Mouse (Mus musculus): ENCODE results near the gene Gabarap. TPM values are rescaled to one million over a fixed set of nuclear protein-coding genes. Genes with fewer than 3 reads are reported as not detected.
A peak's percentile ranks its signal among the peaks of the same experiment; 100 is the strongest.

Gabarap gene
- polyA plus RNA-seq, 1 experiment from 2014 or later, result 536 TPM

GRCm38 (mm10) chr11:69966860-69967517 lies 24.0 kb upstream of the Gabarap start:
- H3K4me2 ChIP-seq (ENCODE audit: low read depth, low read length), result peak overlapping the region; percentile 60
- whole genome bisulfite sequencing, result 33% methylated on average over 17 of the region's 17 CpGs
- H3K27ac ChIP-seq (ENCODE audit: low read length), result peak overlapping the region; percentile 86
- peaks cover 21% of the 10 kb centered on the region for H3K36me3 ChIP-seq (ENCODE audit: control insufficient read depth, insufficient read depth, low read length)
- H3K27me3 ChIP-seq (ENCODE audit: control insufficient read depth, insufficient read depth, low read depth, low read length), result peaks cover 37% of the 10 kb centered on the region
- peak overlapping the region; percentile 60 for H3K4me3 ChIP-seq (ENCODE audit: low read length)
- H3K9me3 ChIP-seq (ENCODE audit: control insufficient read depth, low read length), result no peaks in the 10 kb centered on the region
- peaks cover 8% of the 10 kb centered on the region for H3K4me1 ChIP-seq (replicated peaks; ENCODE audit: control insufficient read depth, insufficient read depth, low read length)
- ATAC-seq (ENCODE audit: low read depth), result no peak
- H3K9ac ChIP-seq (ENCODE audit: low read length), result peak overlapping the region; percentile 73

- WGBS, result 64% methylated on average over 4 of the region's 4 CpGs
- H3K27me3 ChIP-seq (ENCODE audit: control insufficient read depth, insufficient read depth, low read depth, low read length), result peaks cover 34% of the 10 kb centered on the region
- no peak overlapping the region for H3K4me3 ChIP-seq (ENCODE audit: low read length)
- H3K9ac ChIP-seq (ENCODE audit: low read length), result no peak overlapping the region
- no peak overlapping the region for H3K27ac ChIP-seq (ENCODE audit: low read length)
- H3K4me2 ChIP-seq (ENCODE audit: low read depth, low read length), result no peak overlapping the region
- no peak for ATAC-seq (ENCODE audit: low read depth)
- peaks cover 26% of the 10 kb centered on the region for H3K36me3 ChIP-seq (ENCODE audit: control insufficient read depth, insufficient read depth, low read length)
- H3K9me3 ChIP-seq (ENCODE audit: control insufficient read depth, low read length), result no peaks in the 10 kb centered on the region
- peaks cover 8% of the 10 kb centered on the region for H3K4me1 ChIP-seq (replicated peaks; ENCODE audit: control insufficient read depth, insufficient read depth, low read length)
Observed at GRCm38 (mm10) chr11:69968793-69969192, 22.1 kb upstream of the Gabarap start.

GRCm38 (mm10) chr11:69970222-69970621 lies 20.7 kb upstream of the Gabarap start:
- Histone ChIP-seq H3K27ac (ENCODE audit: low read length) (no peak overlapping the region), H3K4me3 (ENCODE audit: low read length) (no peak overlapping the region), H3K4me1 (replicated peaks; ENCODE audit: control insufficient read depth, insufficient read depth, low read length) (peaks cover 8% of the 10 kb centered on the region), H3K27me3 (ENCODE audit: control insufficient read depth, insufficient read depth, low read depth, low read length) (peaks cover 19% of the 10 kb centered on the region), H3K36me3 (ENCODE audit: control insufficient read depth, insufficient read depth, low read length) (peaks cover 34% of the 10 kb centered on the region), H3K9me3 (ENCODE audit: control insufficient read depth, low read length) (no peaks in the 10 kb centered on the region), H3K9ac (ENCODE audit: low read length) (no peak overlapping the region), H3K4me2 (ENCODE audit: low read depth, low read length) (no peak overlapping the region)
- ATAC-seq (ENCODE audit: low read depth), result no peak
- 78% methylated on average over 6 of the region's 6 CpGs for WGBS

- Histone ChIP-seq H3K4me2 (ENCODE audit: low read depth, low read length) (no peak overlapping the region), H3K27me3 (ENCODE audit: control insufficient read depth, insufficient read depth, low read depth, low read length) (peaks cover 14% of the 10 kb centered on the region), H3K36me3 (ENCODE audit: control insufficient read depth, insufficient read depth, low read length) (peaks cover 34% of the 10 kb centered on the region), H3K9me3 (ENCODE audit: control insufficient read depth, low read length) (no peaks in the 10 kb centered on the region), H3K27ac (ENCODE audit: low read length) (no peak overlapping the region), H3K4me1 (replicated peaks; ENCODE audit: control insufficient read depth, insufficient read depth, low read length) (peaks cover 8% of the 10 kb centered on the region), H3K4me3 (ENCODE audit: low read length) (no peak overlapping the region), H3K9ac (ENCODE audit: low read length) (no peak overlapping the region)
- ATAC-seq (ENCODE audit: low read depth), result no peak
- WGBS, result 55% methylated on average over 3 of the region's 3 CpGs
Observed at GRCm38 (mm10) chr11:69970775-69971174, 20.2 kb upstream of the Gabarap start.

DNA sequence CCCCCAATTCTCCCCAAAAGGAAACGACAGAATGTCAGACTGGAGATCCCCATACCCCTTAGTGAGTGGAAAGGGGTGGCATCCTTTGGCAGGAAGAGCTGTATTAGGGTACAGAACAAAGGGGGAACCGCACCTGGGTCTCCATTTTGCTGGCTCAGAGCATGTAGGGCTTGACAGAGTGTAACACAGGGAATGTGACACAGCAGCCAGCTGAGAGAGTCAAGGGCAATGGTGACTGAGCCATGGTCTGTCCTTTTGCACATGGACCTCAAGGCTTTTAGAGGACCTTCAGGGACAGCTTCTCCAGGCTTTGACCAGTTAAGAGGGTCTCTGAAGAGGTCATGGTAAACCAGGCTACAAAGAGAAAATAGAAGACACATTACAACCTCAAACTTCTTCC lies 16.0 kb upstream of the Gabarap start:
- 86% methylated on average over 2 of the region's 2 CpGs for WGBS
- Histone ChIP-seq H3K9me3 (ENCODE audit: control insufficient read depth, low read length) (no peaks in the 10 kb centered on the region), H3K4me3 (ENCODE audit: low read length) (no peak overlapping the region), H3K4me2 (ENCODE audit: low read depth, low read length) (no peak overlapping the region), H3K9ac (ENCODE audit: low read length) (no peak overlapping the region), H3K4me1 (replicated peaks; ENCODE audit: control insufficient read depth, insufficient read depth, low read length) (peaks cover 6% of the 10 kb centered on the region; the same call in 1 of the 2 replicates), H3K27me3 (ENCODE audit: control insufficient read depth, insufficient read depth, low read depth, low read length) (no peaks in the 10 kb centered on the region), H3K27ac (ENCODE audit: low read length) (no peak overlapping the region), H3K36me3 (ENCODE audit: control insufficient read depth, insufficient read depth, low read length) (peaks cover 21% of the 10 kb centered on the region)
- no peak for ATAC-seq (ENCODE audit: low read depth)

DNA sequence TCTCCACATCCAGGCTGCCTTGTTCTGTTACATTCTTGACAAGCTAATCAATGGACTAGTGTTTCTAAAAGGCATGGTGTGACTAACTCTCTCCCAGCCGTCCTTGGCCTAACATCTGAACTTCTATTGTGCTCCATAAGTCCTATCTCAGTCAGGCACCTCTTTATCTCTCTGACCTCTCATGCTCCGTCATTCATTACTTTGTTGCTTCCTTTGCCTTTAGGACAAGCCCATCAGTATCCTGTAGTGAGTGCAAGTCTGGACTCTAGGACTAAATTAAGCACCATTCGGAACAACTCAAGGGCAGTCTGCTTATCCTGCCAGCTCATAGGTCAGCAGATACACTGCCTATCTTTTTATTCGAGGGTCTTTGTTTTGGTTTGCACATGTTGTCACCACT lies 14.7 kb upstream of the Gabarap start:
- 80% methylated on average over 4 of the region's 4 CpGs for WGBS
- H3K9me3 ChIP-seq (ENCODE audit: control insufficient read depth, low read length), result no peaks in the 10 kb centered on the region
- H3K4me1 ChIP-seq (replicated peaks; ENCODE audit: control insufficient read depth, insufficient read depth, low read length), result peaks cover 6% of the 10 kb centered on the region; the same call in 1 of the 2 replicates
- H3K27ac ChIP-seq (ENCODE audit: low read length), result no peak overlapping the region
- ATAC-seq (ENCODE audit: low read depth), result no peak
- no peaks in the 10 kb centered on the region for H3K27me3 ChIP-seq (ENCODE audit: control insufficient read depth, insufficient read depth, low read depth, low read length)
- no peak overlapping the region for H3K9ac ChIP-seq (ENCODE audit: low read length)
- peaks cover 13% of the 10 kb centered on the region for H3K36me3 ChIP-seq (ENCODE audit: control insufficient read depth, insufficient read depth, low read length)
- H3K4me2 ChIP-seq (ENCODE audit: low read depth, low read length), result no peak overlapping the region
- H3K4me3 ChIP-seq (ENCODE audit: low read length), result no peak overlapping the region

GRCm38 (mm10) chr11:69979827-69980195 lies 11.1 kb upstream of the Gabarap start:
- H3K36me3 ChIP-seq (ENCODE audit: control insufficient read depth, insufficient read depth, low read length), result peaks cover 9% of the 10 kb centered on the region
- H3K4me3 ChIP-seq (ENCODE audit: low read length), result peak overlapping the region; percentile 98
- peak overlapping the region; percentile 83 for H3K4me2 ChIP-seq (ENCODE audit: low read depth, low read length)
- H3K9me3 ChIP-seq (ENCODE audit: control insufficient read depth, low read length), result no peaks in the 10 kb centered on the region
- ATAC-seq (ENCODE audit: low read depth), result no peak
- WGBS, result 3% methylated on average over 16 of the region's 16 CpGs
- peak overlapping the region; percentile 100 for H3K9ac ChIP-seq (ENCODE audit: low read length)
- no peaks in the 10 kb centered on the region for H3K27me3 ChIP-seq (ENCODE audit: control insufficient read depth, insufficient read depth, low read depth, low read length)
- peak overlapping the region; percentile 99 for H3K27ac ChIP-seq (ENCODE audit: low read length)
- H3K4me1 ChIP-seq (replicated peaks; ENCODE audit: control insufficient read depth, insufficient read depth, low read length), result peaks cover 26% of the 10 kb centered on the region

DNA sequence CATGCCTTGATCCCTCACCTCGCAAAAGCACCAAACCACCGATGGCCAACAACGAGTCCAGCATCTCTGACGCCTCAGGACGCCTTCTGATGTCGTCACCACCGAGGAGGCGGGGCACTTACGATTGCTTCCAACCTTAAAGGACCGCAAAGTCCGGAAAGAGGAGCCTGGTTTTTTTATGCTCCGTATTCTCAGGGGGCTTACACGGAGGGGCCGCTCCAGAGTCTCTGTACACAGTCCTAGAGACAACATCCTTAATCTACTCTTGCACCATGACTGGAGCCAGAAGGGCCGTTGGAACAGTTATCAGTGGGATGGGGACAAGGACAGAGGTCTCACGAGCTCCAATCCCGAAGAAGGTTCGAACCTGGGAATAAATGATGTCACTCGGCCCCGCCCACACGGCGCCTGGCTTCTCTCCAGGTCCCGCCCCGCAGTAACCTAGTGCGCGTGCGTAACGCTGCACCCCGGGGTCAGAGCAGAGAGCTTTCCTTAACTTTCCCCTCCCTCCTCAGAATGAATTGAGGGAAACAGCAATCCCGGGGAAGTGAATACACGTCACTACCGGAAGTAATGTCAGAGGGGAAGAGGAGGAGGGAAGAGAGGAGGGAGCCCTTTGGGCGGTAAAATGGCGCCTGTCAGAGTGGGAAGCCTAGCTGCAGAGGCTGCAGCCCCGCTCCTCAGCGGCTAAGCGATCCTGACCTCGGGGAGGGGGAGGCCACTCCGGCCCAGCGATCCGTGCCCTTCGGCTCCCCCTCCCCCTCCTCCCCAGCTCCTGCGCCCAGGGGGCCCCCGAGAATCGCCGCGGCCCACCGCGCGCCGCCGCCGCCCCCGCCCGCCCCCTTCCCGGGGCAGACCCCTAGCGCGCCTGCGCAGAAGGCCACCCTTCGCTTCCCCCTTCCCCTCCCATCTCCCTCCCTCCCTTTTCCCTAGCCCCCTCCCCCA lies 10.5 kb upstream of the Gabarap start:
- H3K27me3 ChIP-seq (ENCODE audit: control insufficient read depth, insufficient read depth, low read depth, low read length), result no peaks in the 10 kb centered on the region
- H3K27ac ChIP-seq (ENCODE audit: low read length), result peak overlapping the region; percentile 99
- peak overlapping the region; percentile 92 for H3K4me2 ChIP-seq (ENCODE audit: low read depth, low read length)
- H3K4me3 ChIP-seq (ENCODE audit: low read length), result peak overlapping the region; percentile 98
- WGBS, result 0% methylated on average over 34 of the region's 60 CpGs
- H3K4me1 ChIP-seq (replicated peaks; ENCODE audit: control insufficient read depth, insufficient read depth, low read length), result peaks cover 26% of the 10 kb centered on the region
- ATAC-seq (ENCODE audit: low read depth), result peak; percentile 96
- H3K9me3 ChIP-seq (ENCODE audit: control insufficient read depth, low read length), result no peaks in the 10 kb centered on the region
- H3K36me3 ChIP-seq (ENCODE audit: control insufficient read depth, insufficient read depth, low read length), result peaks cover 13% of the 10 kb centered on the region
- peak overlapping the region; percentile 100 for H3K9ac ChIP-seq (ENCODE audit: low read length)

GRCm38 (mm10) chr11:69981141-69981762 lies 9.7 kb upstream of the Gabarap start, which contains the start of gene Ctdnep1:
Ctdnep1 (plus strand) TSS chr11:69981156.
- Histone ChIP-seq H3K36me3 (ENCODE audit: control insufficient read depth, insufficient read depth, low read length) (peaks cover 19% of the 10 kb centered on the region), H3K4me2 (ENCODE audit: low read depth, low read length) (peak within 1 kb of the TSS; percentile 92), H3K27me3 (ENCODE audit: control insufficient read depth, insufficient read depth, low read depth, low read length) (no peaks in the 10 kb centered on the region), H3K9ac (ENCODE audit: low read length) (peak within 1 kb of the TSS; percentile 100), H3K4me3 (ENCODE audit: low read length) (peak within 1 kb of the TSS; percentile 98), H3K4me1 (replicated peaks; ENCODE audit: control insufficient read depth, insufficient read depth, low read length) (peaks cover 26% of the 10 kb centered on the region), H3K9me3 (ENCODE audit: control insufficient read depth, low read length) (no peaks in the 10 kb centered on the region), H3K27ac (ENCODE audit: low read length) (peak within 1 kb of the TSS; percentile 99)
- no peak for ATAC-seq (ENCODE audit: low read depth)
- under 1% methylated on average over 34 of the region's 43 CpGs for WGBS

Measured in lung, embryonic 16.5 days (tissue).